ENCODE assay signal across 26 mouse cellular contexts in the genomic region with DNA sequence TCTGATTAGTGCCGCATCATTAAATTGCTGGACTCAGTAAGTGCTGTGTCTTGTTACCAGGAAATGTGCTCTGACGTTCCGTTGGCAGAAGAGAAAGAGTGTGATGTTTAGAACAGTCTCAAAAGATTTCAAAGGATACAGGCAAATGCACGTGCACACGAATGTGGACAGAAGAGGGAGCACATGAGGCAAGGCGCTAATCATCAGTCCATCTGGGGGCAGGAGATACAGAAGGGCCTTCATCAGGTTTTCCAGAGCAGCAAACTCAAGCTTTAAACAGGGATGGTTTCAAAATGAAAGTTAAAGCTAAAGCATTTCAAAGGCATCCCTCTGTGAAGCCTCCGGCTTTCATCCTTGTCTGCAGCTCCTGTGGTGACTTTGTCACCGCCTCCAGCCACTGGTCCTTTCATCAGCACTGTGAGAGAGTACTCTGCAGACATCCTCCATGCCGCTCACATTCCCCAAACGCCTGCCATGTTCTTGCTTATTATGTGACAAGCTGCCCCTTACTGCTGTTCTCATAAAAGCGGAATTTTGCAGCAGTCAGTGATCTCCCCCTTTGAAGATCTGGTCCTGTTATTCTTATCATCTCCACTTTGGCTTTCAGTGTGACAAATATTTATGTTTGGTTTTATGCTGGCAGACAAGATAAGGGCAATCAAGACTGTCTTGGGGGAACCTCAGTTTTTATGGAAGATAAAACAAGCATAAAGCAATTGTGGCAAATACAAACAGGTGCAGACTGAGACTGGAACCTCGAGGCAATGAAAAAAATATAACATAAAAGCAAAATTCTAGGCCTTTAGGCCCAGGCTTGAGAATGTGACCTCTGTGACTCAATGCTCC.
A peak's percentile ranks its signal among the peaks of the same experiment; 100 is the strongest.
DNase-seq lines count a peak whose midpoint lies in the region; ATAC-seq and TF ChIP-seq lines count a peak whose summit lies in the region.
"Had no signal": no experiment of that assay in that cellular context is flagged by ENCODE, and none has a peak within 500 bp of the region (broad histone marks: within the 10 kb centered on the region; RNA-seq: fewer than 3 reads in every experiment).

No protein-coding gene starts in this region.

- peak; percentile 50 for DNase-seq in forebrain, embryonic 14.5 days (ENCODE audit: low spot score)
- DNase-seq in forebrain, embryonic 10.5 days (ENCODE audit: extremely low spot score, low spot score): no peak
- DNase-seq in hindbrain, postnatal 0 days (ENCODE audit: low spot score): peak; percentile 47
- DNase-seq in MEL (ENCODE audit: low read depth, low spot score): peak; percentile 30
- peak; percentile 46 for DNase-seq in brain, adult 2 months (ENCODE audit: low read depth, low spot score)
- no peak for DNase-seq in frontal cortex, adult 2 months (ENCODE audit: extremely low spot score in 1 of 2, low spot score in 1 of 2)
- DNase-seq: adrenal gland, adult 8-10 months; cerebellum, adult 11 months; cerebellum, postnatal 25 days; gastrocnemius, adult 2 months; gastrocnemius, postnatal 36 days; heart, adult 2 months; kidney, adult 18-20 months; kidney, postnatal 25 days; liver, postnatal 0 days; lung, postnatal 36 days; retina, postnatal 1 day; right cerebral cortex, postnatal 14 days had no signal

- H3K4me3 ChIP-seq in forebrain, embryonic 14.5 days (ENCODE audit: low read depth, low read length): no peak overlapping the region
- no peak overlapping the region for H3K4me3 ChIP-seq in forebrain, embryonic 10.5 days
- H3K4me3 ChIP-seq in hindbrain, postnatal 0 days (ENCODE audit: low read length): no peak overlapping the region
- no peak overlapping the region for H3K4me3 ChIP-seq in hindbrain, embryonic 13.5 days
- H3K4me3 ChIP-seq in MEL (ENCODE audit: control insufficient read depth in 1 of 2, insufficient read depth in 1 of 2, low read depth in 2 of 2, low read length in 2 of 2): no peak overlapping the region
- H3K4me3 ChIP-seq: embryonic facial prominence, embryonic 10.5 days; embryonic facial prominence, embryonic 15.5 days; gastrocnemius, adult 2 months; heart, adult 2 months; hindbrain, embryonic 12.5 days; kidney, embryonic 15.5 days; liver, embryonic 12.5 days had no signal

- 49% methylated on average over 12 of the region's 12 CpGs for WGBS in forebrain, embryonic 14.5 days
- 61% methylated on average over 12 of the region's 12 CpGs for WGBS in forebrain, embryonic 10.5 days
- WGBS in hindbrain, postnatal 0 days: 40% methylated on average over 12 of the region's 12 CpGs
- 49% methylated on average over 12 of the region's 12 CpGs for WGBS in hindbrain, embryonic 13.5 days

- H3K9me3 ChIP-seq in forebrain, embryonic 14.5 days (replicated peaks; ENCODE audit: control insufficient read depth, low read length): no peaks in the 10 kb centered on the region
- H3K9me3 ChIP-seq in forebrain, embryonic 10.5 days: 0 out of 2 replicates have a peak, but pooled peaks cover 4% of the 10 kb centered on the region
- no peaks in the 10 kb centered on the region for H3K9me3 ChIP-seq in hindbrain, postnatal 0 days (ENCODE audit: low read length)
- H3K9me3 ChIP-seq in hindbrain, embryonic 13.5 days: no peaks in the 10 kb centered on the region
- H3K9me3 ChIP-seq in MEL (replicated peaks; ENCODE audit: insufficient read depth, low read length): no peaks in the 10 kb centered on the region
- H3K9me3 ChIP-seq: embryonic facial prominence, embryonic 10.5 days; embryonic facial prominence, embryonic 15.5 days; hindbrain, embryonic 12.5 days; kidney, embryonic 15.5 days had no signal

- no peaks in the 10 kb centered on the region for H3K79me2 ChIP-seq in MEL (ENCODE audit: control insufficient read depth, insufficient read depth, low read length, poor library complexity)

- TF ChIP-seq RAD21 in MEL (IDR thresholded peaks at IDR 0.05; ENCODE audit: low read depth, low read length): no peak

- H3K4me1 ChIP-seq in forebrain, embryonic 14.5 days (ENCODE audit: control insufficient read depth, insufficient read depth, low read length): no peaks in the 10 kb centered on the region
- peaks cover 4% of the 10 kb centered on the region; the same call in 1 of the 2 replicates for H3K4me1 ChIP-seq in forebrain, embryonic 10.5 days
- H3K4me1 ChIP-seq in hindbrain, postnatal 0 days (ENCODE audit: insufficient read depth, low read length): no peaks in the 10 kb centered on the region
- H3K4me1 ChIP-seq in hindbrain, embryonic 13.5 days (replicated peaks): peaks cover 29% of the 10 kb centered on the region
- peaks cover 0 to 5% of the 10 kb centered on the region in 2 experiments; a peak in 1 of 4 replicates for H3K4me1 ChIP-seq in MEL (ENCODE audit: control insufficient read depth in 1 of 2, insufficient read depth in 2 of 2, low read length in 2 of 2)
- H3K4me1 ChIP-seq: liver, embryonic 12.5 days had no signal

- H3K36me3 ChIP-seq in forebrain, embryonic 14.5 days (ENCODE audit: control insufficient read depth, insufficient read depth, low read length): no peaks in the 10 kb centered on the region
- H3K36me3 ChIP-seq in forebrain, embryonic 10.5 days (replicated peaks): no peaks in the 10 kb centered on the region
- no peaks in the 10 kb centered on the region for H3K36me3 ChIP-seq in hindbrain, postnatal 0 days (ENCODE audit: insufficient read depth, low read length)
- no peaks in the 10 kb centered on the region for H3K36me3 ChIP-seq in hindbrain, embryonic 13.5 days
- H3K36me3 ChIP-seq in MEL (ENCODE audit: control insufficient read depth in 1 of 2, insufficient read depth in 2 of 2, low read length in 2 of 2): no peaks in the 10 kb centered on the region
- H3K36me3 ChIP-seq: embryonic facial prominence, embryonic 10.5 days; embryonic facial prominence, embryonic 15.5 days; hindbrain, embryonic 12.5 days; kidney, embryonic 15.5 days; liver, embryonic 12.5 days had no signal

- peak; percentile 67 for ATAC-seq in forebrain, embryonic 14.5 days
- ATAC-seq in hindbrain, postnatal 0 days: no peak
- ATAC-seq in hindbrain, embryonic 13.5 days (ENCODE audit: low FRiP score): no peak
- no peak for ATAC-seq in megakaryocyte-erythroid progenitor cell, adult 5-6 weeks (replicated peaks; ENCODE audit: low FRiP score, low TSS enrichment, poor library complexity, severe bottlenecking)
- ATAC-seq: CD4-positive, CD25-positive, alpha-beta regulatory T cell, adult 4 months; liver, embryonic 12.5 days; liver, postnatal 0 days had no signal

- no peak overlapping the region for H3K9ac ChIP-seq in forebrain, embryonic 14.5 days (ENCODE audit: low read length)
- no peak overlapping the region for H3K9ac ChIP-seq in hindbrain, postnatal 0 days (replicated peaks; ENCODE audit: low read length)
- no peak overlapping the region for H3K9ac ChIP-seq in hindbrain, embryonic 13.5 days
- H3K9ac ChIP-seq in MEL (ENCODE audit: control insufficient read depth, low read depth, low read length, poor library complexity, severe bottlenecking): no peak overlapping the region
- H3K9ac ChIP-seq: embryonic facial prominence, embryonic 15.5 days; hindbrain, embryonic 12.5 days; kidney, embryonic 15.5 days; liver, embryonic 12.5 days; liver, postnatal 0 days had no signal

- no peak overlapping the region for H3K4me2 ChIP-seq in forebrain, embryonic 14.5 days (ENCODE audit: low read length)
- H3K4me2 ChIP-seq in hindbrain, postnatal 0 days (ENCODE audit: low read depth, low read length): no peak overlapping the region
- no peak overlapping the region for H3K4me2 ChIP-seq in hindbrain, embryonic 13.5 days
- H3K4me2 ChIP-seq: embryonic facial prominence, embryonic 15.5 days; hindbrain, embryonic 12.5 days; kidney, embryonic 15.5 days; liver, embryonic 12.5 days had no signal

- TF ChIP-seq POLR2A in MEL (IDR thresholded peaks at IDR 0.05; ENCODE audit: control insufficient read depth in 1 of 2, insufficient read depth in 1 of 2, low read depth in 1 of 2, low read length in 2 of 2, poor library complexity in 1 of 2): no peak

- H3K27ac ChIP-seq in forebrain, embryonic 14.5 days (ENCODE audit: low read depth, low read length): no peak overlapping the region
- no peak overlapping the region for H3K27ac ChIP-seq in forebrain, embryonic 10.5 days
- no peak overlapping the region for H3K27ac ChIP-seq in hindbrain, postnatal 0 days
- H3K27ac ChIP-seq in hindbrain, embryonic 13.5 days: no peak overlapping the region
- H3K27ac ChIP-seq in MEL (ENCODE audit: control insufficient read depth, low read depth, low read length): peak overlapping the region; percentile 60
- H3K27ac ChIP-seq: embryonic facial prominence, embryonic 10.5 days; embryonic facial prominence, embryonic 15.5 days; gastrocnemius, adult 2 months; heart, adult 2 months; hindbrain, embryonic 12.5 days; kidney, embryonic 15.5 days; liver, embryonic 12.5 days had no signal

- no peaks in the 10 kb centered on the region for H3K27me3 ChIP-seq in forebrain, embryonic 14.5 days (replicated peaks; ENCODE audit: control insufficient read depth, insufficient read depth, low read length)
- H3K27me3 ChIP-seq in forebrain, embryonic 10.5 days (ENCODE audit: poor library complexity, severe bottlenecking): no peaks in the 10 kb centered on the region
- no peaks in the 10 kb centered on the region for H3K27me3 ChIP-seq in hindbrain, postnatal 0 days (ENCODE audit: insufficient read depth, low read length)
- no peaks in the 10 kb centered on the region for H3K27me3 ChIP-seq in hindbrain, embryonic 13.5 days
- no peaks in the 10 kb centered on the region for H3K27me3 ChIP-seq in MEL (ENCODE audit: control insufficient read depth in 1 of 2, insufficient read depth in 2 of 2, low read length in 2 of 2)
- H3K27me3 ChIP-seq: embryonic facial prominence, embryonic 15.5 days; hindbrain, embryonic 12.5 days; kidney, embryonic 15.5 days; liver, embryonic 12.5 days had no signal

- TF ChIP-seq CTCF in hindbrain, postnatal 0 days (IDR thresholded peaks at IDR 0.05; ENCODE audit: low read depth): peak; percentile 40
- no peak for TF ChIP-seq CTCF in MEL (IDR thresholded peaks at IDR 0.05 in 2 of 3, conservative IDR thresholded peaks at IDR 0.05 in 1 of 3; ENCODE audit: control insufficient read depth in 1 of 3, insufficient read depth in 1 of 3, low read depth in 2 of 3, low read length in 3 of 3, poor library complexity in 1 of 3, severe bottlenecking in 1 of 3)

- TF ChIP-seq EP300 in MEL (IDR thresholded peaks at IDR 0.05; ENCODE audit: low read depth in 1 of 2, low read length in 2 of 2): peak; percentile 18 to 56; a peak in 2 of 4 replicates

TF ChIP-seq in MEL, 35 proteins besides CTCF, POLR2A, EP300 and RAD21 (continues in another document):
- TF ChIP-seq CHD1 (IDR thresholded peaks at IDR 0.05; ENCODE audit: low read depth, low read length) (no peak), USF1 (IDR thresholded peaks at IDR 0.05; ENCODE audit: low read depth, low read length) (no peak), JUND (IDR thresholded peaks at IDR 0.05; ENCODE audit: low read depth, low read length) (no peak), POLR2AphosphoS5 (IDR thresholded peaks at IDR 0.05; ENCODE audit: borderline replicate concordance, low read depth, low read length) (no peak), MAX (IDR thresholded peaks at IDR 0.05; ENCODE audit: low read length) (no peak), TBP (IDR thresholded peaks at IDR 0.05; ENCODE audit: low read depth, low read length) (no peak), TAL1 (IDR thresholded peaks at IDR 0.05; ENCODE audit: low read length) (no peak), MXI1 (IDR thresholded peaks at IDR 0.05; ENCODE audit: low read depth, low read length) (no peak), NRF1 (IDR thresholded peaks at IDR 0.05; ENCODE audit: insufficient read depth, low read depth, low read length, poor library complexity, severe bottlenecking) (no peak)

Comparison
In these comparisons a context has a peak if more than half of its experiments do, and no peak if none do; other contexts are left out.
1. DNase-seq: peak in forebrain, embryonic 14.5 days (single experiment), hindbrain, postnatal 0 days (single experiment), MEL (single experiment) and brain, adult 2 months (single experiment); none in forebrain, embryonic 10.5 days (single experiment) and frontal cortex, adult 2 months (0 of 2).